Mouse (Mus musculus) Patski (cell line): Measurements from ENCODE around the gene Creb1. TPM values are rescaled to one million over a fixed set of nuclear protein-coding genes. Genes with fewer than 3 reads are reported as not detected.

Experiments
- ATAC-seq: fragments of 100-300 bp; one replicate; pipeline ENCODE4 v1.8.0; 2021
- CTCF ChIA-PET: fragments of 350-600 bp; sonication (Branson Sonifier 250); formaldehyde crosslinking; loops from one replicate; lab custom pipeline; 2022; ENCODE audit warnings: inconsistent platforms; lab: Charles Lee
- POLR2A ChIA-PET: fragments of 350-600 bp; sonication (Branson Sonifier 250); formaldehyde crosslinking; loops from one replicate; lab custom pipeline; 2022; ENCODE audit warnings: antibody characterized with exemption, inconsistent platforms; lab: Charles Lee
- DNase-seq: peaks from one replicate; pipeline ENCODE4 v3.0.0-alpha.2; 2011; ENCODE audit warnings: low read depth, low spot score
- H3K27me3 ChIP-seq: fragments of 371-371 bp; one replicate; pipeline ENCODE4 v1.5.1; 2021
- CTCF ChIP-seq: fragments of 100-300 bp; IDR thresholded peaks from one replicate; pipeline ENCODE4 v1.5.1; 2021
- in situ Hi-C: fragments of 300-500 bp; cut with MboI; formaldehyde crosslinking; loops from 3 replicates; pipeline ENCODE4 v1.11.1; 2018; ENCODE audit warnings: low pct_unique_long_range_greater_than_20kb, mixed read lengths
- polyA plus RNA-seq: library from polyadenylated mRNA; unstranded; gene quantifications from one replicate; pipeline ENCODE4 v1.2.3, GENCODE M21; 2021

Creb1 gene
- polyA plus RNA-seq = 27.1 TPM

GRCm38 (mm10) chr1:64532589-64533470 is at the start of gene Creb1:
Gene Creb1 (plus strand): TSS chr1:64532645.
- POLR2A ChIA-PET = interaction anchor here (0.7 to 2.2 kb wide), 3 partner anchors 68 to 411 kb away, joined by 3 to 5 read pairs (median 3); partner anchors contain the start of gene Klf7
- no peaks in the 10 kb centered on the region for H3K27me3 ChIP-seq
- in situ Hi-C loops = loop anchor here (5.0 kb wide), 1 partner anchor 174 kb away; no protein-coding TSS in a partner anchor
- CTCF ChIA-PET = no interaction called here
- peak; percentile 85 for DNase-seq
- peak; percentile 98 for ATAC-seq
- no peak for TF ChIP-seq CTCF

- CTCF ChIA-PET = interaction anchor here (1.1 to 1.6 kb wide), 2 partner anchors 10 to 15 kb away, joined by 3 to 4 read pairs; no protein-coding TSS in a partner anchor
- TF ChIP-seq CTCF = no peak
- in situ Hi-C loops = loop anchor here (25.0 kb wide), 1 partner anchor 1276 kb away; the partner anchor contains the start of gene Gpr1
Measured at GRCm38 (mm10) chr1:64488521-64489029, 43.9 kb upstream of the Creb1 start.

DNA sequence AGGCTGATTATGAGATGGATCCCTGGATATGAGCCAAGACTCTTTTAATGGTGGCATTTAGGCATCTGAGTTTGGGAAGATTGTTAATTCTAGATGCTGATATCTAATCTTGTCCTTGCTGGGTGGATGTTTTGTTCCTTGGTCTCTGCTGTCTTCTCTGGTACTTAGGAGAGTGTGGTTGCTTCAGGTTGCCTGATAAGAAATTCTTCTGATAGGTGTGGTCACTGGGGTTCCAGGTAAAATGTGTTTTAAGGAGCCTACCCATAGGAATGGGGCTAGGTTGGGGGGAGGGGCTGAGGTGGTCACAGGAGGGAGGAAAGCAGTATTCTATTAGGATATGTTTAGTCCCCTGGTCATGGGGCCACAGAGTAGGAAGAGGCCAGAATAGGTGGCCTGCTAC is 35.6 kb upstream of the Creb1 start:
- in situ Hi-C loops = loop anchor here (25.0 kb wide), 1 partner anchor 1285 kb away; the partner anchor contains the start of gene Gpr1
- ChIA-PET POLR2A (no interaction called here), CTCF (no interaction called here)
- H3K27me3 ChIP-seq = peaks cover 14% of the 10 kb centered on the region
- no peak for TF ChIP-seq CTCF
- DNase-seq (no peak), ATAC-seq (no peak)

More at GRCm38 (mm10) chr1:64488521-64489029, 43.9 kb upstream of the Creb1 start:
- peaks cover 34% of the 10 kb centered on the region for H3K27me3 ChIP-seq
- POLR2A ChIA-PET = no interaction called here
- DNase-seq (no peak), ATAC-seq (no peak)

- in situ Hi-C loops = no loop called here
- no peak for TF ChIP-seq CTCF
- ATAC-seq (no peak), DNase-seq (no peak)
- POLR2A ChIA-PET = no interaction called here
- CTCF ChIA-PET = no interaction called here
- peaks cover 12% of the 10 kb centered on the region for H3K27me3 ChIP-seq
Measured at GRCm38 (mm10) chr1:64501382-64502140, 30.9 kb upstream of the Creb1 start.

DNA sequence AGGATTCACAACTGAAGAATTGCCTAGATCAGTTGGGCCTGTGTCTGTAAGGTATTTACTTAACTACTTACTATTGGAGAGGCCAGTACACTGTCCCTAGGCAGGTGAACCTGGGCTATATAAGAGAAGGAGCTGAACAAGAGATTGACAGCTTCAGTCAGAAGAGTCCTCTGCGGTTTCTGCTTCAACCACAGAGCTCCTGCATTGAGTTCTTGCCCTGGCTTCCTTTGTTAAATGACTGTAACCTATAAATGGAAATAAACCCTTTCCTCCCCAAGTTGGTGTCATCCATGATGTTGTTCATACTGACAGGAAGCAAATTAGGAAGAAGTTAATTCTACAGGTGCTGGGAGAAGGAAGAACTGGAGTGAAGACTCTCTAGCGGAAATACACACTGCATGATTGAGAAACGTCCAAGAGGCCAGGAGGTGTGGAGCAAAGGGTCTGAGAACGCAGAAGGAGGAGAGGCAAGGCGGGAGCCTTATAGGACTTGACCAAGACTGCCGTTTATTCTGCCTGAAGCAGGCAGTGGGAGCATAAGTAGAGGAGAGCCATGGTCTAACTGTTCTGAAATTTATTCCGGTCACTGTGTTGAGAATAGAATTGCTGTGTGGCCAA is 23.9 kb upstream of the Creb1 start:
- no peak for TF ChIP-seq CTCF
- ChIA-PET CTCF (interaction anchor here (0.9 kb wide), 1 partner anchor 12 kb away, joined by 4 read pairs; no protein-coding TSS in a partner anchor), POLR2A (no interaction called here)
- in situ Hi-C loops = no loop called here
- ATAC-seq (no peak), DNase-seq (no peak)
- no peaks in the 10 kb centered on the region for H3K27me3 ChIP-seq

- ATAC-seq (no peak), DNase-seq (no peak)
- H3K27me3 ChIP-seq = peaks cover 4% of the 10 kb centered on the region
- TF ChIP-seq CTCF = no peak
- ChIA-PET CTCF (no interaction called here), POLR2A (no interaction called here)
- in situ Hi-C loops = no loop called here
Measured at GRCm38 (mm10) chr1:64509678-64510077, 22.8 kb upstream of the Creb1 start.

DNA sequence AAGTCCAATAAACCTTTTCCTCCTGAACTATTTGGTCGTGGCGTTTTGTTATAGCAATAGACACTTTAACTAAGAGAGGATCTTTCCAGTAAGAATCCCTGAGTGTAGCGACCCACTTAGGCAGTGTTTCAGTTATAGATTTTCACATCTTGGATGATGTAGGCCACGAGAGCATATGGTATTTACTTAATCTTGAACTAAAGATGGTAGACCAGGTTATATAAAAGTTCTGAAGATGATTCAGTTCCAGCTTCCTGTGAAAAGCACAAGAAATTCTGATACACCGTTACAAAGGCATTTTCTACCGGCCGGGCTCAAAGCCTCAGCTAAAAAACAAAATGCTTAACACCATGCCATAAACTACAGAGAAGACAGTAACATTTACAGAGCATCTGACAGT is 18.3 kb upstream of the Creb1 start:
- in situ Hi-C loops = no loop called here
- TF ChIP-seq CTCF = no peak
- no peak for ATAC-seq
- CTCF ChIA-PET = no interaction called here
- POLR2A ChIA-PET = no interaction called here
- DNase-seq = no peak
- H3K27me3 ChIP-seq = peaks cover 5% of the 10 kb centered on the region

DNA sequence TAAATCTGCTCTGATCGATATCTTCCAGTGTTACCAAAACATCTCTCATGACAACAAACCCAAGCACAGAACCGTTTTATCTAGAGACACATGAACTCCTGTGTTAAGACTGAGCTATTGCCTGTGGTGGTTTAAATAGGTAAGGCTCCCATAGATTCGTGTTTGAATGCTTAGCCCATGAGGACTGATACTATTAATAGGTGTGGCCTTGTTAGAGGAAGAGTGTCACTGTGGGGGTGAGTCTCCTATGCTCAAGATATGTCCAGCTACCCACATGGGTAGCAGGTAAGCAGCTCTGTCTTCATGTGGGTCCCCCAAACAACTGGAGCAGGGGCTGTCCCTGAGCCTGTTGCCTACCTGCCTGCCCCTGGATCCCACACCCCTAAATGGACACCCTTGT is 15.9 kb upstream of the Creb1 start:
- DNase-seq = no peak
- ChIA-PET POLR2A (no interaction called here), CTCF (no interaction called here)
- ATAC-seq = no peak
- H3K27me3 ChIP-seq = peaks cover 10% of the 10 kb centered on the region
- in situ Hi-C loops = no loop called here
- no peak for TF ChIP-seq CTCF

GRCm38 (mm10) chr1:64518480-64518879 is 14.0 kb upstream of the Creb1 start:
- no peak for DNase-seq
- TF ChIP-seq CTCF = no peak
- in situ Hi-C loops = no loop called here
- CTCF ChIA-PET = no interaction called here
- no peak for ATAC-seq
- H3K27me3 ChIP-seq = peaks cover 10% of the 10 kb centered on the region
- POLR2A ChIA-PET = no interaction called here

DNA sequence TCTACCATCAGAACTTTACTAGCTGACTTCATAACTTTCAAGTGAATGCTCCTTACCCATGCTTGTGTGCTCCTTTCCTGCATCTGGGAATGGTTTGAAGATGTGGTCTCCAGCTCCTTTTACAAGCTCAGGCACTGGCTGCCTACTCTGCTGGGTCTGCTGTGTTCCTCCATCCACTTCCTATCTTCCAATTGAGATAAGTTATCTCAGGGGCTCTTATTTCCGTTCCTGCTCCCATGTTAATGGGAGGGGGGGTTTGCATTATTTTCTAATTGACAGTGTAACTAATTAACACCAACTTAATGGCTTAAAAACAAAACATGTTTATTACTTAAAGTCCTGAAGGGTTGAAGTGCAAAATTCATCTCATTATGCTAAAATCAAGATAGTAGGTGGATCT is 13.1 kb upstream of the Creb1 start:
- CTCF ChIA-PET = no interaction called here
- H3K27me3 ChIP-seq = peaks cover 8% of the 10 kb centered on the region
- ATAC-seq (no peak), DNase-seq (no peak)
- in situ Hi-C loops = no loop called here
- POLR2A ChIA-PET = no interaction called here
- no peak for TF ChIP-seq CTCF
